Mouse (Mus musculus): Measurements from ENCODE around the gene Cux2.

Cux2 gene

GRCm38 (mm10) chr5:121959688-121960087 is 90.2 kb downstream of the Cux2 start:
- peak; percentile 60 to 78 for DNase-seq

- DNase-seq = no peak
These were observed 91.4 kb downstream of the Cux2 start for GRCm38 (mm10) chr5:121958551-121958950.

GRCm38 (mm10) chr5:121955806-121956205 is 94.1 kb downstream of the Cux2 start:
- DNase-seq = no peak

- DNase-seq = no peak
These were observed 99.7 kb downstream of the Cux2 start for GRCm38 (mm10) chr5:121950175-121950574.

- no peak for DNase-seq
These were observed 100.9 kb downstream of the Cux2 start for GRCm38 (mm10) chr5:121949050-121949443.

GRCm38 (mm10) chr5:121948302-121949049 is 101.4 kb downstream of the Cux2 start:
- DNase-seq = peak; percentile 51 to 78

- DNase-seq = no peak
These were observed 103.2 kb downstream of the Cux2 start for GRCm38 (mm10) chr5:121946657-121947245.

- DNase-seq = peak; percentile 45 to 68
These were observed 104.1 kb downstream of the Cux2 start for GRCm38 (mm10) chr5:121945819-121946218.

- no peak for DNase-seq
These were observed 105.7 kb downstream of the Cux2 start for GRCm38 (mm10) chr5:121944021-121944790.

GRCm38 (mm10) chr5:121943472-121943871 is 106.4 kb downstream of the Cux2 start:
- DNase-seq = no peak

- DNase-seq = no peak
These were observed 111.6 kb downstream of the Cux2 start for GRCm38 (mm10) chr5:121938065-121938849.

- DNase-seq = no peak
These were observed 119.6 kb downstream of the Cux2 start for GRCm38 (mm10) chr5:121930261-121930660.

GRCm38 (mm10) chr5:121928362-121929000 is 121.4 kb downstream of the Cux2 start:
- peak; percentile 25 to 64 for DNase-seq

GRCm38 (mm10) chr5:121926543-121926814 is 123.4 kb downstream of the Cux2 start:
- DNase-seq = peak in 1 of 2 experiments; percentile 35

GRCm38 (mm10) chr5:121925751-121926542 is 124.0 kb downstream of the Cux2 start:
- no peak for DNase-seq

GRCm38 (mm10) chr5:121925291-121925690 is 124.6 kb downstream of the Cux2 start:
- DNase-seq = no peak

- no peak for DNase-seq
These were observed 125.5 kb downstream of the Cux2 start for GRCm38 (mm10) chr5:121924423-121924822.

- no peak for DNase-seq
These were observed 126.7 kb downstream of the Cux2 start for GRCm38 (mm10) chr5:121922942-121923826.

GRCm38 (mm10) chr5:121919216-121919615 is 130.7 kb downstream of the Cux2 start:
- no peak for DNase-seq

GRCm38 (mm10) chr5:121916813-121917212 is 133.1 kb downstream of the Cux2 start:
- DNase-seq = no peak

- DNase-seq = peak in 1 of 2 experiments; percentile 30
These were observed 135.9 kb downstream of the Cux2 start for GRCm38 (mm10) chr5:121913999-121914398.

Measured in lung, postnatal 4 days (tissue).